Mouse (Mus musculus) layer of hippocampus, adult 2 months (tissue): Measurements from ENCODE around the gene Acad8. TPM values are rescaled to one million over a fixed set of nuclear protein-coding genes. Genes with fewer than 3 reads are reported as not detected.

Source experiments
- DNase-seq, 2 experiments: peaks; one replicate each; pipeline ENCODE4 v3.0.0; 2022; ENCODE audit warnings: low spot score in 2 of 2
- H3K27ac ChIP-seq: fragments of 200-600 bp; 2 replicates; pipeline ENCODE4 v1.8.1; 2022
- H3K4me3 ChIP-seq: fragments of 200-600 bp; 2 replicates; pipeline ENCODE4 v1.8.1; 2022; ENCODE audit warnings: mild to moderate bottlenecking
- CTCF ChIP-seq: fragments of 200-600 bp; conservative IDR thresholded peaks from 2 replicates; pipeline ENCODE4 v1.8.1; 2022; ENCODE audit warnings: antibody characterized with exemption, mild to moderate bottlenecking, moderate library complexity
- long read RNA-seq, 2 experiments: library from polyadenylated mRNA; stranded (forward); transcript quantifications; one replicate each; pipeline ENCODE4 v2.0.0; 2021; ENCODE audit warnings: borderline mapping rate in 2 of 2
- total RNA-seq, 2 experiments: library from RNA; stranded (reverse); gene quantifications; 2 replicates each; pipeline ENCODE4 v1.2.3; 2021

The Acad8 gene
- 10 to 100 TPM; 37.6 to 40.7 TPM for total RNA-seq
- long read RNA-seq, experiment 1, transcript Acad8-201 (11 exons, 2,859 nt): major isoform, 27 of 57 reads
- long read RNA-seq, experiment 1, partial matches to known transcripts: 3 of 57 reads
- long read RNA-seq, experiment 1, other reads (novel, unspliced or antisense): 25 of 57 reads
- long read RNA-seq, experiment 2, transcript Acad8-201 (11 exons, 2,859 nt): major isoform, 40 of 77 reads
- long read RNA-seq, experiment 2, partial matches to known transcripts: 1 of 77 reads
- long read RNA-seq, experiment 2, other reads (novel, unspliced or antisense): 33 of 77 reads

GRCm38 (mm10) chr9:26999461-27000395 lies at the start of gene Acad8, which contains the start of gene Thyn1:
TSS of gene Acad8 (minus strand) at chr9:26999566.
TSS of gene Thyn1 (plus strand) at chr9:26999710.
- TF ChIP-seq CTCF: no peak
- peak within 1 kb of the TSS; percentile 98 for H3K4me3 ChIP-seq
- peak within 1 kb of the TSS; percentile 88 for H3K27ac ChIP-seq
- DNase-seq: peak; percentile 94 to 97

- H3K27ac ChIP-seq: no peak overlapping the region
- TF ChIP-seq CTCF: no peak
- no peak for DNase-seq
- no peak overlapping the region for H3K4me3 ChIP-seq
These were observed 44.5 kb upstream of the Acad8 start for GRCm38 (mm10) chr9:27043892-27044291.

GRCm38 (mm10) chr9:27030763-27031100 lies 31.4 kb upstream of the Acad8 start:
- Histone ChIP-seq H3K27ac (peak overlapping the region; percentile 94), H3K4me3 (peak overlapping the region; percentile 100)
- TF ChIP-seq CTCF: no peak
- no peak for DNase-seq

- peak; percentile 60 for TF ChIP-seq CTCF
- H3K4me3 ChIP-seq: peak within 1 kb of the TSS; percentile 100
- peak within 1 kb of the TSS; percentile 94 for H3K27ac ChIP-seq
- DNase-seq: peak; percentile 94 to 95
These were observed 30.7 kb upstream of the Acad8 start, which contains the start of the genes Vps26b and Ncapd3 for GRCm38 (mm10) chr9:27029828-27030762. TSS of gene Vps26b (minus strand) at chr9:27030065. TSS of gene Ncapd3 (plus strand) at chr9:27030175.

- peak; percentile 53 for TF ChIP-seq CTCF
- Histone ChIP-seq H3K4me3 (peak overlapping the region; percentile 100), H3K27ac (peak overlapping the region; percentile 94)
- peak; percentile 60 to 73 for DNase-seq
These were observed 29.9 kb upstream of the Acad8 start for GRCm38 (mm10) chr9:27029022-27029827.

- Histone ChIP-seq H3K27ac (no peak overlapping the region), H3K4me3 (peak overlapping the region; percentile 100)
- no peak for TF ChIP-seq CTCF
- DNase-seq: no peak
These were observed 27.3 kb upstream of the Acad8 start for GRCm38 (mm10) chr9:27026708-27027107.

GRCm38 (mm10) chr9:27023681-27024080 lies 24.3 kb upstream of the Acad8 start:
- H3K27ac ChIP-seq: no peak overlapping the region
- DNase-seq: no peak
- peak overlapping the region; percentile 13; the same call in 1 of the 2 replicates for H3K4me3 ChIP-seq
- no peak for TF ChIP-seq CTCF

- no peak for DNase-seq
- no peak overlapping the region for H3K27ac ChIP-seq
- TF ChIP-seq CTCF: no peak
- no peak overlapping the region for H3K4me3 ChIP-seq
These were observed 19.6 kb upstream of the Acad8 start for GRCm38 (mm10) chr9:27018961-27019360.

GRCm38 (mm10) chr9:27011572-27011971 lies 12.2 kb upstream of the Acad8 start:
- no peak for TF ChIP-seq CTCF
- Histone ChIP-seq H3K4me3 (no peak overlapping the region), H3K27ac (no peak overlapping the region)
- no peak for DNase-seq

- no peak for DNase-seq
- H3K27ac ChIP-seq: peak overlapping the region; percentile 91; the same call in 1 of the 2 replicates
- no peak for TF ChIP-seq CTCF
- no peak overlapping the region for H3K4me3 ChIP-seq
These were observed 9.9 kb upstream of the Acad8 start for GRCm38 (mm10) chr9:27009231-27009630.

GRCm38 (mm10) chr9:27006866-27007265 lies 7.5 kb upstream of the Acad8 start:
- TF ChIP-seq CTCF: peak; percentile 29; the same call in 1 of the 2 replicates
- H3K4me3 ChIP-seq: no peak overlapping the region
- DNase-seq: no peak
- H3K27ac ChIP-seq: peak overlapping the region; percentile 91

- peak; percentile 67 to 83 for DNase-seq
- peak overlapping the region; percentile 91 for H3K27ac ChIP-seq
- TF ChIP-seq CTCF: no peak
These were observed 6.6 kb upstream of the Acad8 start for GRCm38 (mm10) chr9:27005933-27006332.

More at GRCm38 (mm10) chr9:27005933-27006332, 6.6 kb upstream of the Acad8 start:
- no peak overlapping the region for H3K4me3 ChIP-seq
